Comparison of ENCODE assay signal across 25 mouse cellular contexts in the genomic region with DNA sequence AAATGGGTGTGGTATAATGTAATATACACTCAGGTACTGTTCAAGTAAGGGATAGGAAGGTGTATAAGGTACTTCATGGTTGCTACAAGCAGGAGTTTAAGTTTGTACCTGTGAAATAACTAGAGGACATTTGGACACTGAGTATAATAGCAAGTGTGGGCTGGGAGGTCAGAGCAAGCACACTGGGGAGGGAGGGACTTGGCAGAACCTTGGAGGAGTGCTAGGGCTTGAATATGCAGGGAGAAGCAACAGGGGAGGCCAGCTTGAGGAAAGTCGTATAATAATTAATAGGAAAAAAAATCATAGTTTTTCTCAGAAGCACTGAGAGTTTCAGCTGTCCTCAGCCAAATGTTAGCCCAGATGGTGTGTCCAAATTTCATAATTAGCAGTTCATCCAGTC.
DNase-seq lines count a peak whose midpoint lies in the region; ATAC-seq lines count a peak whose summit lies in the region.
"Had no signal": no experiment of that assay in that cellular context is flagged by ENCODE, and none has a peak within 500 bp of the region (broad histone marks: within the 10 kb centered on the region; RNA-seq: fewer than 3 reads in every experiment).

No protein-coding gene starts in this region.

- no peaks in the 10 kb centered on the region for H3K27me3 ChIP-seq in hindbrain, embryonic 14.5 days (ENCODE audit: control insufficient read depth, insufficient read depth, low read length)
- no peaks in the 10 kb centered on the region for H3K27me3 ChIP-seq in hindbrain, embryonic 10.5 days (ENCODE audit: insufficient read depth, poor library complexity, severe bottlenecking)
- H3K27me3 ChIP-seq in midbrain, embryonic 16.5 days (ENCODE audit: control insufficient read depth, insufficient read depth, low read depth, low read length): no peaks in the 10 kb centered on the region
- H3K27me3 ChIP-seq: embryonic facial prominence, embryonic 13.5 days; forebrain, embryonic 12.5 days; liver, embryonic 15.5 days; lung, embryonic 15.5 days; megakaryocyte, embryonic 14.5 days; midbrain, embryonic 13.5 days had no signal

- H3K36me3 ChIP-seq in hindbrain, embryonic 14.5 days (replicated peaks; ENCODE audit: control insufficient read depth, insufficient read depth): no peaks in the 10 kb centered on the region
- no peaks in the 10 kb centered on the region for H3K36me3 ChIP-seq in hindbrain, embryonic 10.5 days
- H3K36me3 ChIP-seq in midbrain, embryonic 16.5 days (ENCODE audit: control insufficient read depth, insufficient read depth, low read length): no peaks in the 10 kb centered on the region
- H3K36me3 ChIP-seq: embryonic facial prominence, embryonic 13.5 days; forebrain, embryonic 12.5 days; liver, embryonic 15.5 days; lung, embryonic 15.5 days; midbrain, embryonic 13.5 days had no signal

- H3K9ac ChIP-seq in hindbrain, embryonic 14.5 days: no peak overlapping the region
- no peak overlapping the region for H3K9ac ChIP-seq in midbrain, embryonic 16.5 days (ENCODE audit: low read depth, low read length)
- H3K9ac ChIP-seq: embryonic facial prominence, embryonic 13.5 days; forebrain, embryonic 12.5 days; liver, embryonic 15.5 days; lung, embryonic 15.5 days; midbrain, embryonic 13.5 days had no signal

- 0 out of 2 replicates have a peak, but pooled peaks have one; percentile 43 for ATAC-seq in hindbrain, embryonic 14.5 days (ENCODE audit: low FRiP score)
- ATAC-seq in midbrain, embryonic 16.5 days: no peak
- ATAC-seq: CD4-positive, CD25-positive, alpha-beta regulatory T cell, adult 4 months; intestine, postnatal 0 days; midbrain, embryonic 13.5 days had no signal

- H3K9me3 ChIP-seq in hindbrain, embryonic 14.5 days (ENCODE audit: control insufficient read depth, low read length): no peaks in the 10 kb centered on the region
- no peaks in the 10 kb centered on the region for H3K9me3 ChIP-seq in hindbrain, embryonic 10.5 days
- no peaks in the 10 kb centered on the region for H3K9me3 ChIP-seq in midbrain, embryonic 16.5 days (replicated peaks; ENCODE audit: control insufficient read depth, low read length, poor library complexity, severe bottlenecking)
- H3K9me3 ChIP-seq: embryonic facial prominence, embryonic 13.5 days; forebrain, embryonic 12.5 days; liver, embryonic 15.5 days; lung, embryonic 15.5 days; megakaryocyte, embryonic 14.5 days; midbrain, embryonic 13.5 days had no signal

- 50% methylated on average over 1 of the region's 1 CpGs for WGBS in hindbrain, embryonic 14.5 days
- 75% methylated on average over 1 of the region's 1 CpGs for WGBS in hindbrain, embryonic 10.5 days
- 62% methylated on average over 1 of the region's 1 CpGs for WGBS in midbrain, embryonic 16.5 days

- no peak for DNase-seq in hindbrain, embryonic 14.5 days (ENCODE audit: low spot score)
- DNase-seq in hindbrain, embryonic 10.5 days (ENCODE audit: low spot score): no peak
- peak; percentile 2 to 7 for DNase-seq in layer of hippocampus, adult 8-10 months (ENCODE audit: low spot score in 2 of 2)
- DNase-seq in layer of hippocampus, postnatal 10 days (ENCODE audit: low spot score in 2 of 2): no peak
- DNase-seq in kidney, postnatal 10 days: peak; percentile 19
- no peak for DNase-seq in gastrocnemius, postnatal 25 days
- DNase-seq: adrenal gland, postnatal 36 days; embryo, embryonic 11 days; heart, postnatal 4 days; left cerebral cortex, postnatal 4 days; liver; lung, postnatal 36 days; thymus, adult 2 months; thymus, postnatal 4 days had no signal

- no peak overlapping the region for H3K4me3 ChIP-seq in hindbrain, embryonic 14.5 days (replicated peaks; ENCODE audit: low read length)
- no peak overlapping the region for H3K4me3 ChIP-seq in hindbrain, embryonic 10.5 days
- H3K4me3 ChIP-seq in midbrain, embryonic 16.5 days (ENCODE audit: low read depth, low read length): no peak overlapping the region
- H3K4me3 ChIP-seq: embryonic facial prominence, embryonic 13.5 days; erythroblast, embryonic 14.5 days; forebrain, embryonic 12.5 days; left cerebral cortex, adult 2 months; liver, embryonic 15.5 days; lung, embryonic 15.5 days; megakaryocyte, embryonic 14.5 days; midbrain, embryonic 13.5 days had no signal

- no peak overlapping the region for H3K27ac ChIP-seq in hindbrain, embryonic 14.5 days
- no peak overlapping the region for H3K27ac ChIP-seq in hindbrain, embryonic 10.5 days
- no peak overlapping the region for H3K27ac ChIP-seq in midbrain, embryonic 16.5 days (ENCODE audit: low read length)
- H3K27ac ChIP-seq: embryonic facial prominence, embryonic 13.5 days; forebrain, embryonic 12.5 days; left cerebral cortex, adult 2 months; liver, embryonic 15.5 days; lung, embryonic 15.5 days; midbrain, embryonic 13.5 days had no signal

- H3K4me1 ChIP-seq in hindbrain, embryonic 14.5 days (replicated peaks; ENCODE audit: control insufficient read depth, insufficient read depth, low read length): no peaks in the 10 kb centered on the region
- no peaks in the 10 kb centered on the region for H3K4me1 ChIP-seq in hindbrain, embryonic 10.5 days (replicated peaks)
- H3K4me1 ChIP-seq in midbrain, embryonic 16.5 days (ENCODE audit: control insufficient read depth, insufficient read depth, low read length): no peaks in the 10 kb centered on the region
- H3K4me1 ChIP-seq: embryonic facial prominence, embryonic 13.5 days; forebrain, embryonic 12.5 days; liver, embryonic 15.5 days; lung, embryonic 15.5 days; megakaryocyte, embryonic 14.5 days; midbrain, embryonic 13.5 days had no signal

- no peak overlapping the region for H3K4me2 ChIP-seq in hindbrain, embryonic 14.5 days (replicated peaks)
- no peak overlapping the region for H3K4me2 ChIP-seq in midbrain, embryonic 16.5 days (ENCODE audit: low read length)
- H3K4me2 ChIP-seq: embryonic facial prominence, embryonic 13.5 days; forebrain, embryonic 12.5 days; liver, embryonic 15.5 days; lung, embryonic 15.5 days; midbrain, embryonic 13.5 days had no signal

Comparison
In these comparisons a context has a peak if more than half of its experiments do, and no peak if none do; other contexts are left out.
1. DNase-seq: peak in layer of hippocampus, adult 8-10 months (2 of 2) and kidney, postnatal 10 days (single experiment); none in hindbrain, embryonic 14.5 days (single experiment), hindbrain, embryonic 10.5 days (single experiment), layer of hippocampus, postnatal 10 days (0 of 2) and gastrocnemius, postnatal 25 days (single experiment).